Mouse (Mus musculus): ENCODE results near the gene Ppp1cc. TPM values are rescaled to one million over a fixed set of nuclear protein-coding genes. Genes with fewer than 3 reads are reported as not detected.
A peak's percentile ranks its signal among the peaks of the same experiment; 100 is the strongest.

Gene Ppp1cc
- polyA plus RNA-seq (2015; fragmentation: Nextera tagmentation; extraction: Ambion mirVana), result 209 and 226 TPM in 2 replicates

DNA sequence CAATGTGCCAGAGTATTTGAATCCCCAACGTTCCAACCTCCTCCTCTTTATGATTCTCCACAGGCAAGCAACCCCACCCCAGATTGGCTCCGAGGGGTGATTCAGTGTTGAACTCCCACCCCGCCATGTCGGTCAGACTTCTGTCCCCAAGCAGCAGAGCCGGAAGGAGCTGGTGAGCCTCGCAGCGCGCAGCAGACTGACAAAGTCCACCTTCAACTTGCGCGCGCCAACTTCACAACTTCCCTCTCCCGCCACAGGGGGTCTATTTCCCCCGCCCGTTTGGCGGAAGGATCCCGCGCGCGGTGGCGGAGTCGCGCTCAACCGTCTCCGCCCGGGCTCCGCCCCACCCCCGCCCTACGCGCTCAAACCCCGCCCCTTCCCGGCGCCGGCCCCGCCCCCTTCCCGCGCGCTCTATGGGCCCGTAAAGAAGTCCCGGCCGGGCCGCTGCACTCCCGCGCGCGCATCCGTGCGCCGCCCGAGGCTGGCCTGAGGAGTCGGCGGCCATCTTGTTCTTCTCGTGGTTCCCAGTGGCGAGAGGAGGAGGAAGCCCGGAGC is at the start of gene Ppp1cc:
Ppp1cc (plus strand) TSS at position 452 of the 555 bp plus-strand sequence.
- ATAC-seq (ENCODE audit: low read depth), result peak; percentile 95
- Histone ChIP-seq H3K36me3 (peaks cover 20% of the 10 kb centered on the region), H3K27me3 (no peaks in the 10 kb centered on the region), H3K9me3 (no peaks in the 10 kb centered on the region), H3K27ac (replicated peaks) (peak within 1 kb of the TSS; percentile 92), H3K4me3 (peak within 1 kb of the TSS; percentile 79), H3K9ac (peak within 1 kb of the TSS; percentile 92), H3K4me1 (replicated peaks) (peaks cover 50% of the 10 kb centered on the region), H3K4me2 (peak within 1 kb of the TSS; percentile 89)
- WGBS, result under 1% methylated on average over 54 of the region's 54 CpGs

DNA sequence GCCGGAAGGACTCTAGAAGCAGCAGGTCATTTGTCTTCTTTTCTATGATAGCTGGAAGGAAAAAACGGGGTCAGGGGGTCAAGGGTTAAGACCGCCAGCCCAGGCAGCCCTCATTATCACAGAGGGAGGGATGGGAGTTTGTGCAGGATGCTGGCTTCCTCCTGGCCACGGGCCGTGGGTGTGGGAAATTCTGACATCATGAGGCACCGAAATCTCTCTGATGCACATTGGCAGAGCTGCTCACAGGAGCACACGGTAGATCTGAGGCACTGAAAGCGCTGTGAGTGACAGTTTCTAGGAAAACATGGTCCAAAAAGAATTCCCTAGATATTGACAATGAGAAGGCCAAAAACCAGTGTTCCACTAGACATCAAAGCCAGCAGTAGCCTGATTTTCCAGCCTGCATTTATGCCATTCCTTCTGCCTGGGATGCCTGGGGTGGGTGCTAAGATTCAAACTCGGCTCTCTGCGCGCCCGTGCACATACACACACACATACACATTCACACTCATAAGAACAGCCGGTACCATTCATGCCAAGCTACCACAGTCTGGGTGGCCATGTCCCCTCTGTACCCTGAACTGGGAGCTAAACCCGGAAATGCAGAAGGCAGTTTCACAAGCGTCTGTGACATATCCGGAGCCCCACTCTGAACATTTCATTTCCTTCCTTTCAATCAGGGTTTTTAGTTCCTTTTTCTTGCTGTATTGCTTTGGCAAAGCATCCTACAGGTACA is 48.6 kb upstream of the Ppp1cc start:
- H3K4me3 ChIP-seq, result no peak overlapping the region
- no peaks in the 10 kb centered on the region for H3K27me3 ChIP-seq
- H3K9ac ChIP-seq, result no peak overlapping the region
- H3K9me3 ChIP-seq, result no peaks in the 10 kb centered on the region; the same call in 1 of the 2 replicates
- no peak overlapping the region for H3K27ac ChIP-seq (replicated peaks)
- H3K36me3 ChIP-seq, result no peaks in the 10 kb centered on the region
- no peaks in the 10 kb centered on the region for H3K4me1 ChIP-seq (replicated peaks)
- no peak for ATAC-seq (ENCODE audit: low read depth)
- H3K4me2 ChIP-seq, result no peak overlapping the region
- WGBS, result 54% methylated on average over 16 of the region's 16 CpGs

DNA sequence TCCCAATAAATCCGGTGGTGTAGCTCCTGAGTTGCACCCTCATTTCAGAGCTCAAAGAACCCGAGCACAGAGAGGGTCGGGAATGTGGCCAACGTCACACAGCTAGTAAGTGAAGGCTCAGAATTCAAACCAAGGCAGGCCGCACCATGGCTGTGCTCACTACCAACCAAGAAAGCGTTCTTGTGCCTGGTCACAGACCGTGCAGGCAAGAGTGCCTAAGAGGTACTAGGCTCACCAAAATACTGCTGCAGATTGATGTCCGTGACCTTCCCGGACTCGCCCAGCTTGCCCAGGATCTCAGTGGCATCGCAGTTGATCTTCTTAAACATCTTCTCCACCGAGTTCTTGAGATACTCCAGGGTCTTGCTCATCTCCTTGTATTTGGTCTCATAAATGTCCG is 47.5 kb upstream of the Ppp1cc start:
- H3K36me3 ChIP-seq, result no peaks in the 10 kb centered on the region
- H3K4me3 ChIP-seq, result no peak overlapping the region
- H3K9me3 ChIP-seq, result no peaks in the 10 kb centered on the region; the same call in 1 of the 2 replicates
- H3K4me2 ChIP-seq, result no peak overlapping the region
- H3K27ac ChIP-seq (replicated peaks), result no peak overlapping the region
- H3K9ac ChIP-seq, result no peak overlapping the region
- no peaks in the 10 kb centered on the region for H3K4me1 ChIP-seq (replicated peaks)
- ATAC-seq (ENCODE audit: low read depth), result no peak
- WGBS, result 94% methylated on average over 13 of the region's 13 CpGs
- no peaks in the 10 kb centered on the region for H3K27me3 ChIP-seq

DNA sequence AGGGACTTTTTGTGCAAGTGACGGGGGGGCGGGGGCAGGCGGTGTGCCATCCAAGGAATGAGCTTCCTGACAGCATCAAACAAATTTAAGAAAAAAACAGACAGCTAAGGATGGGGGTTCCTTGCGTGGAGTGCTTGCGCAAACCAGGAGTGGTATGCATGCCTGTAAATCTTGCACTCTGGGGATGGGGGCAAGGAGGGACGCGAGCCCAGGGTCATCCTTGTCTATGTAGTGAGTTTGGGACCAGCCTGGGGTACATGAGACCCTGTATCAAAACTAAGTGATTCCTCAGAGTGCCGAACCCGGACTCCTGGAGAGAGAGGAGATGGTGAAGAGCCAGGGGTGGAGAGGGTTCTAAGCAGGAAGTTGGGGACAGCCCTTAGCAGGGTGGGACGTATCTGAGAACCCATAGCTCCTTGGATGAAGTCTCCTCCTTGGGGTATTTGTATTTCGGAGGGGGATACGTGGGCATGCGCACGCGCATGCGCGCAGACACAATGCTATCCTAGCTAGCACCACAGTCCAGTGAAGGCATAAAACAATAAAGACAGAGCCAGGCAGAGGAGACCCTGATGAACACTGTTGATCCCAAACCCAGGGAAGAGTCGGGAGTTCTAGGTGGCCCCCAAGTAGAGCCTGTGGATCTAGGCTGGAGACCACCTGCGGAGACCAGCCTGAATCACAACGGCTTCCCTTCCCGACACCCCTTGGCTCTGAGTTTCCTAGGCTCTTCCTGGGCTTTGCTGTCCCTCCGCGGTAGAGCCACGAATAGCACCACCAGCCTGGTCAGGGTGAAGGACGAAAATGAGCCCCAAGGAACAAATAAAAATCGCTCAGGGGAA is 46.8 kb upstream of the Ppp1cc start:
- Histone ChIP-seq H3K4me2 (0 out of 2 replicates have a peak overlapping the region, but pooled peaks have one; percentile 25), H3K4me3 (no peak overlapping the region)
- ATAC-seq (ENCODE audit: low read depth), result 0 out of 2 replicates have a peak, but pooled peaks have one; percentile 23

DNA sequence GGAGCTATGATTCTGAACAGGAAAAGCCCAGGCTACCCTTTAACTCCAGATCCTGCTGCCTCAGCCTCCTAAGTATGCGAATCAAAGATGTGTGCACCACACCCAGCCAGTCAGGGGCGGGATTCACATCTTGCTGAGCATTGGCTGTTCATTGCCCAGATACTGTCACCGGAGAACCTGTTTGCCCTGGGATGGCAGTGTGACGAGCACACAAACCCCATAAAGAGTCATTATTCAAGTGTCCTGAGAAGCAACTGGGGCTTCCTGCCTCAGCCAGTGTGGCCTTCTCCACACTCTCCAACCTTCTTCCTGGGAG is 46.2 kb upstream of the Ppp1cc start:
- H3K27me3 ChIP-seq, result no peaks in the 10 kb centered on the region
- no peak overlapping the region for H3K4me3 ChIP-seq
- H3K4me1 ChIP-seq (replicated peaks), result no peaks in the 10 kb centered on the region
- ATAC-seq (ENCODE audit: low read depth), result no peak
- H3K36me3 ChIP-seq, result no peaks in the 10 kb centered on the region
- WGBS, result 50% methylated on average over 4 of the region's 4 CpGs
- no peak overlapping the region for H3K27ac ChIP-seq (replicated peaks)
- H3K9me3 ChIP-seq, result no peaks in the 10 kb centered on the region; the same call in 1 of the 2 replicates
- H3K9ac ChIP-seq, result no peak overlapping the region
- H3K4me2 ChIP-seq, result 0 out of 2 replicates have a peak overlapping the region, but pooled peaks have one; percentile 25

More for the DNA sequence above, 46.8 kb upstream of the Ppp1cc start:
- Histone ChIP-seq H3K4me1 (replicated peaks) (no peaks in the 10 kb centered on the region), H3K9ac (no peak overlapping the region), H3K27ac (replicated peaks) (no peak overlapping the region), H3K27me3 (no peaks in the 10 kb centered on the region), H3K9me3 (no peaks in the 10 kb centered on the region; the same call in 1 of the 2 replicates), H3K36me3 (no peaks in the 10 kb centered on the region)
- WGBS, result 72% methylated on average over 26 of the region's 26 CpGs

DNA sequence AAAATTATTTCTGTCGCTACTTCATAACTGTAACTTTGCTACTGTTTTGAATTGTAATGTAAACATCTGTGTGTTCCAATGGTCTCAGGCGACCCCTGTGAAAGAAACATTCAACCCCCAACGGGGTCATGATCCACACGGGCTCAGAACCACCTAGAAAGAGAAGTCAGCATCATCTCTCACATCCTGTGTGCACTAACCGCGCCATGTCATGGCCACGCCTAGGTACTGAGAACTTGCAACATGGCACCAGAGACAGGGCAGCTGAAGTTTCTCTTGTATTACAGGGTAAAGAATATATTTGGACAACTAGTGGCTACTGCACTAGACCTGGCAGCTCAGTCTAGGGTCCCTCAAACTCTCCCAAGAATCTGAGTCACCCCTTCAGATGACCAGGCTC is 44.6 kb upstream of the Ppp1cc start:
- H3K4me3 ChIP-seq, result no peak overlapping the region
- ATAC-seq (ENCODE audit: low read depth), result no peak
- H3K36me3 ChIP-seq, result no peaks in the 10 kb centered on the region
- no peaks in the 10 kb centered on the region for H3K4me1 ChIP-seq (replicated peaks)
- no peak overlapping the region for H3K27ac ChIP-seq (replicated peaks)
- H3K9ac ChIP-seq, result no peak overlapping the region
- H3K27me3 ChIP-seq, result no peaks in the 10 kb centered on the region
- no peak overlapping the region for H3K4me2 ChIP-seq
- 80% methylated on average over 7 of the region's 7 CpGs for WGBS
- no peaks in the 10 kb centered on the region; the same call in 1 of the 2 replicates for H3K9me3 ChIP-seq

DNA sequence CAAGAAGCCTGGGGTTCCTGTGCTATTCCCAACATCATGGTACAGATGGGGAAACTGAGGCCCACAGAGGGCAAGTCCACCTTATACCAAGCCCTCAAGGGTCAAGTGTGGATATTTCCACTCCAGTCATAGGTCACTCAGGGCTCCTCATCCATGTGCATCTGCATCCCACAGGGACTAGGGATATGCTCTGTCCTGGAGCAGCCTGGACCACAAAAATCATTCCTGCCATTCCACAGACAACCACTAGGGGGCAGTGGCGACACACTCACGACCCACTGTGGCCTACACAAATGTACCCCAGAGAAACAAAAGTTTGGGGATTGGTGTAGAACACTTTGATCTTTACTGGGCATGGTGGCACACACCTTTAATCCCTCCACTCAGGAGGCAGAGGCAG is 43.9 kb upstream of the Ppp1cc start:
- ATAC-seq (ENCODE audit: low read depth), result peak; percentile 40; the same call in 1 of the 2 replicates
- Histone ChIP-seq H3K36me3 (no peaks in the 10 kb centered on the region), H3K4me3 (no peak overlapping the region), H3K9me3 (no peaks in the 10 kb centered on the region; the same call in 1 of the 2 replicates), H3K9ac (no peak overlapping the region), H3K4me1 (replicated peaks) (no peaks in the 10 kb centered on the region), H3K27ac (replicated peaks) (no peak overlapping the region), H3K27me3 (no peaks in the 10 kb centered on the region), H3K4me2 (no peak overlapping the region)
- WGBS, result 1% methylated on average over 2 of the region's 2 CpGs

DNA sequence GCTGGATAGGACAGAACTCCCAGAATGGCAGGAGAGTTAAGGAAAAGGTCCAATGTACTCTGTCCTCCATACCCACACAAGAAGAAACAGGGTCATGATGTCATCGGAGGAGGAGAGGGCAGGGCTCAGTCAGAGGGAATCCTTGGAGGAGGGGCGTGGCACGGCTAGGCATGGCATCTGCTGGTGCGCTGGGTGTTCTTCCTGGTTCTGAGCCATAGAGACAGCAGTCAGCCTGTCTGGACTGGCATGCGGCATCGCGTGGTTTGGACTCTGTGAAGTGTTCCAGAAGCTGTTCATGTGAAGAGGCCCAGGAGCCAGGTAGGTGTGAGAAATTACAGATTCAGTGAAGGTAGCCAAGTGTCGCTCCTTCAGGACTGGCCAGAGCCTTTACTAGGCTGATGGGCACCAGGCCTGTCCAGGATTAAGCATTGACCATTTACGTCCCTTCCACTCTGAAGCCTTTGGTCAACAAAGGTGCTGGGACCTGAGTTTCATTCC is 42.8 kb upstream of the Ppp1cc start:
- H3K9me3 ChIP-seq, result no peaks in the 10 kb centered on the region
- H3K9ac ChIP-seq, result no peak overlapping the region
- H3K27me3 ChIP-seq, result no peaks in the 10 kb centered on the region
- 95% methylated on average over 9 of the region's 9 CpGs for WGBS
- ATAC-seq (ENCODE audit: low read depth), result no peak
- H3K27ac ChIP-seq (replicated peaks), result no peak overlapping the region
- H3K4me2 ChIP-seq, result no peak overlapping the region
- H3K4me3 ChIP-seq, result no peak overlapping the region
- H3K4me1 ChIP-seq (replicated peaks), result no peaks in the 10 kb centered on the region
- H3K36me3 ChIP-seq, result no peaks in the 10 kb centered on the region

DNA sequence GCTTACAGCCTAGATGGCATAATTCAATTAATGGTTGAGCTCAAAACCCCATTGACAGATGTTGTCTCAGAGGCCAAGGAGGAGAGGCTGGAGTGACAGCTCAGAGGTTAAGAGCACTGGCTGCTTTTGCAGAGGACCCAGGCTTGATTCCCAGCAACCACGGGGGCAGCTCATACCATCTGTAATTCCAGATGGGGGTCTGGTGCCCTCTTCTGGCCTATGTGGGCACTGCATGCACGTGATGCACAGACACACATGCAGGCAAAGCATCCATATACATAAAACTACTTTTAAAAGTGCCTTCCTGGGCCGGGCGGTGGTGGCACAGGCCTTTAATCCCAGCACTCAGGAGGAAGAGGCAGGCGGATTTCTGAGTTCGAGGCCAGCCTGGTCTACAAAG is 41.8 kb upstream of the Ppp1cc start:
- Histone ChIP-seq H3K9me3 (no peaks in the 10 kb centered on the region), H3K4me2 (no peak overlapping the region), H3K4me3 (no peak overlapping the region), H3K4me1 (replicated peaks) (no peaks in the 10 kb centered on the region), H3K9ac (no peak overlapping the region), H3K36me3 (no peaks in the 10 kb centered on the region), H3K27me3 (no peaks in the 10 kb centered on the region), H3K27ac (replicated peaks) (no peak overlapping the region)
- WGBS, result 88% methylated on average over 6 of the region's 6 CpGs
- no peak for ATAC-seq (ENCODE audit: low read depth)

DNA sequence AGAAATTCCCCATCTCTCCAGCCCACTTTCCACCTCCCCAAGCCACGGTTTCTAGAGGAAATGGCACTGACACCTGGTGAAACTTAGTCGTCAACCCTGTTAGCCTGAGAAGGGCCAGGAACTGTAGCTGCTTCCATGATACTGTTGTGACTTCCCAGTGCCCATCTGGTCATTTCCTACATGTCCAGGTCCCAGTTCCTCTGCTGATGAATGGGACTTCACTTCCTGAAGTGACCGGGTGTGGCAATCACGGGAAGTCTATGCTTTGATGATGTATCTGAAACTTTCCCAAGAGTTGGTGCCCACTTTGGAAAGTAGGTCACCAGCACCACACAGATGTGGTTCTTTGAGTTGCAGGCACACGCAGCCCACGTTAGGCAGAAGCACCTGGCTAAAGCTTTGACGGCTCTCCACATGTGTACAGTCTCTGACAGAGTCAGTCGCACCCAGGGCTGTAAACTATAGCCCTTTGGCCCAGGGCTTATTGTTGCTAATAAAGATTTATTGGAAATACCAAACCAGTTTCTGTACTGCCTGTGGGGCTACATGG is 32.8 kb upstream of the Ppp1cc start:
- Histone ChIP-seq H3K27me3 (no peaks in the 10 kb centered on the region), H3K4me1 (replicated peaks) (0 out of 2 replicates have a peak, but pooled peaks cover 5% of the 10 kb centered on the region)
- no peak for ATAC-seq (ENCODE audit: low read depth)

DNA sequence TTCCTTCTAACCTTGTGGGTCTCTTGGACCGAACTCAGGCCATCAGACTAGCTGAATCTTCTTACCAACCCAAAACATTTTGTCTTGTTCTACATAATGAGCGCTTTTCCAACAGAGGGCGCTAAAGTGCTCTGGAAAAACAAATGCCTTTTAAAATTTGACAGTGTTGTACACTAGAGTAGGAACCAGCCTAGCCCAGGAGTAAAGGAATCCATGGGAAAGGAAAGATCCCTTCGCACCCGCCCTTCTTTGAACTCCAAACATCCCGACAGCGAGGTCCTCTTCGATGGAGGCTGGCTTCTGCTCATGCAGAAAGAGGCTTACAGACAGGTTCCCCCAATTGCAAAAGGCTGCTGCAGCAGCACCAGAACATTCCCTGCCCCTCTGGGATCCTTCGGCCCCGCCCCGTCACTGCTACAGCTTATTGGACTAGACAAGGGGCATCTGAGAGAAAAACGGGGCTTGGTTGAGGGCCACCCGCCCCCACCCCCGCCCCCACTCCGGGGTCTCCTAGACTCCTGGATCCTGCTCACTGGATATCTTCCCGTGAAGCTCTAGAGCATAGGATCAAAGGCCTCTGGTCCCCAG is 28.9 kb upstream of the Ppp1cc start:
- H3K27me3 ChIP-seq, result peaks cover 13% of the 10 kb centered on the region; the same call in 1 of the 2 replicates
- no peak overlapping the region for H3K4me2 ChIP-seq
- no peak overlapping the region for H3K9ac ChIP-seq
- 34% methylated on average over 16 of the region's 16 CpGs for WGBS
- no peaks in the 10 kb centered on the region for H3K36me3 ChIP-seq
- H3K27ac ChIP-seq (replicated peaks), result no peak overlapping the region
- H3K4me1 ChIP-seq (replicated peaks), result peaks cover 14% of the 10 kb centered on the region
- no peak; the same call in 1 of the 2 replicates for ATAC-seq (ENCODE audit: low read depth)
- H3K4me3 ChIP-seq, result no peak overlapping the region
- no peaks in the 10 kb centered on the region for H3K9me3 ChIP-seq

More for the DNA sequence above, 32.8 kb upstream of the Ppp1cc start:
- H3K4me3 ChIP-seq, result no peak overlapping the region
- H3K36me3 ChIP-seq, result no peaks in the 10 kb centered on the region
- no peak overlapping the region for H3K27ac ChIP-seq (replicated peaks)
- no peaks in the 10 kb centered on the region for H3K9me3 ChIP-seq
- H3K9ac ChIP-seq, result no peak overlapping the region
- WGBS, result 75% methylated on average over 8 of the region's 8 CpGs
- no peak overlapping the region for H3K4me2 ChIP-seq
